Mouse (Mus musculus): ENCODE data around the gene Slc39a1. TPM values are rescaled to one million over a fixed set of nuclear protein-coding genes. Genes with fewer than 3 reads are reported as not detected.
"Not testable (repeated sequence)": the region's sequence is repeated elsewhere in the genome, so short reads cannot be mapped to it uniquely, and the experiment has no call there.

Gene Slc39a1
- polyA plus RNA-seq, 1 experiment from 2014 or later = 122 TPM

DNA sequence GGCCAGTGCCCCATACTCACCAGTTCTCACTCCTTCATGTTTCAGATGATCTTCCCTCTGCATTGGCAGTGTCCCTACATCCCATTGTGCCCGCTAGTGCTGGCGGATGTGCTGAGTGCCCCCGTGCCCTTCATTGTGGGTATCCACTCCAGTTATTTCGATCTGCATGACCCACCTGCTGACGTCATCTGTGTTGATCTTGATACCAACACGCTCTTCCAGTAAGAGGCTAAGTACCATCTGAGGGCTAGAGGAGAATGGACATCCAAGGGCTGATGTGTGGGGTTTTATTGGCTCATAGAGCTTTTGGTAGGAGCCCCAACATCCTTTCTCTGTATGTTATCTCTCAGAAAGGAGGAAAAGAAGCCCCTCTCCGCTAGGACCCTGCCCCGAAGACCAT lies 22.8 kb downstream of the Slc39a1 start:
- Histone ChIP-seq H3K4me1 (peaks cover 12% of the 10 kb centered on the region), H3K9ac (no peak overlapping the region), H3K4me3 (no peak overlapping the region), H3K27me3 (no peaks in the 10 kb centered on the region), H3K27ac (no peak overlapping the region), H3K9me3 (no peaks in the 10 kb centered on the region), H3K4me2 (no peak overlapping the region), H3K36me3 (peaks cover 59% of the 10 kb centered on the region)
- WGBS = 95% methylated on average over 8 of the region's 8 CpGs
- no peak for ATAC-seq (ENCODE audit: insufficient number of reproducible peaks, low FRiP score, low TSS enrichment, low read depth)

DNA sequence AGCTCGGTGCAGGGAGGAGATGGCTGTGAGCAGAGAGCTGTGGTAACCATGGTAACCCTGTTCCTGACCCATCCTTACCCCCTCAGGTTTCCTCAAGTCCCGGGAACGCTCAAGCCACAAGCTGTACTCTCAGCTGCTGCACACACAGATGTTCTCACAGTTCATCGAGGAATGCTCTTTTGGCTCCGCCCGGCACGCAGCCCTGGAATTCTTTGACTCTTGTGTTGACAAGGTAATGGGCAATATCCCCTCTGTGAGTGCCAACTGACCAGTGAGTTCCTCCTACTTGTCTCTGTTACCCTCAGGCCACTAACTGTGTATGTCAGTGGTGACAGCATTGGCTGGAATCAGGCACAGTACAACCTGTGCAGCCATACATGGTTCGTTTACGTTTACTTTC lies 24.2 kb downstream of the Slc39a1 start:
- WGBS = 59% methylated on average over 9 of the region's 9 CpGs
- Histone ChIP-seq H3K9ac (no peak overlapping the region), H3K4me1 (no peaks in the 10 kb centered on the region), H3K27me3 (no peaks in the 10 kb centered on the region), H3K36me3 (peaks cover 70% of the 10 kb centered on the region), H3K4me3 (no peak overlapping the region), H3K9me3 (no peaks in the 10 kb centered on the region), H3K4me2 (no peak overlapping the region), H3K27ac (no peak overlapping the region)
- ATAC-seq (ENCODE audit: insufficient number of reproducible peaks, low FRiP score, low TSS enrichment, low read depth) = no peak

DNA sequence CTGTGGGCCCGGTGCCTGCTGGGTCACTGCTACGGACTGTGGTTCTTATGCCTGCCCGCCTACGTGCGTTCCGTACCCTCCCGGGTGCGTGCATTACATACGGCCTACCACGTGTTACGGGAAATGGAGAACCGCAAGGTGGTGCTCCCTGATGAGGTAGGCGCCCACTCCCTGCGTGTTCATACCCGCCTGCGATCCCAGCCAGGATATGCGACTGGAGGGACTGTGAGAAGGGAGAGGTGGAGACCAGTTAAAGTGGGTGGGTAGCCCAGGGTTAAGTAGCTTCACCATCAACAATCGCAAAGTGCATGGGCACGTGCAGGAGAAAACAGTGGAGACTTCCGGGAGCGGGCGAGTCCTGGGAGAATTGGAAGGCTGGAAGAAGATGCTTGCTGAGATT lies 25.9 kb downstream of the Slc39a1 start:
- H3K4me2 ChIP-seq = no peak overlapping the region
- no peak overlapping the region for H3K4me3 ChIP-seq
- H3K36me3 ChIP-seq = peaks cover 74% of the 10 kb centered on the region
- H3K9me3 ChIP-seq = no peaks in the 10 kb centered on the region
- no peak overlapping the region for H3K27ac ChIP-seq
- no peaks in the 10 kb centered on the region for H3K4me1 ChIP-seq
- ATAC-seq (ENCODE audit: insufficient number of reproducible peaks, low FRiP score, low TSS enrichment, low read depth) = no peak
- no peaks in the 10 kb centered on the region for H3K27me3 ChIP-seq
- H3K9ac ChIP-seq = no peak overlapping the region
- 93% methylated on average over 22 of the region's 22 CpGs for WGBS

DNA sequence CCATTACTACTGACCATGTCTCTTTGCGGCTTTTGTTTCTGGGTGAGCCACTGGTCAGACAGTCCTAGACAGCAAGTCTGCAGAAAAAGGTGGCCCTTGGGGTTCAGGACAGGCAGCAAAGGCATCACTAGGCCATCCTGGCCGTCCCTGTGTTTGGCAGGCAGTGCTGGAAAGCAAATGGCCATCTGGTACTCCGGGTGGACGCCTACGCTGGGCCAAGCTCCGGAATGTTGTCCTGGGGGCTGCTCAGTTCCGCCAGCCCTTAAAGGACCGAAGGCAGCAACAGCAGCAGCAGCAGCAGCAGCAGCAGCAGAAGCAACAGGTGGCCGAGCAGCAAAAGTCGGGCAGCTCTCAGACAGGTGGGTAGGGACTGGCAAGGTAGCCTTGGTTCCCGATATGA lies 27.3 kb downstream of the Slc39a1 start:
- no peak overlapping the region for H3K27ac ChIP-seq
- 89% methylated on average over 11 of the region's 11 CpGs for WGBS
- no peaks in the 10 kb centered on the region for H3K4me1 ChIP-seq
- H3K27me3 ChIP-seq = no peaks in the 10 kb centered on the region
- no peak overlapping the region for H3K9ac ChIP-seq
- no peak overlapping the region for H3K4me3 ChIP-seq
- peaks cover 84% of the 10 kb centered on the region for H3K36me3 ChIP-seq
- ATAC-seq (ENCODE audit: insufficient number of reproducible peaks, low FRiP score, low TSS enrichment, low read depth) = no peak
- H3K4me2 ChIP-seq = no peak overlapping the region
- no peaks in the 10 kb centered on the region for H3K9me3 ChIP-seq

DNA sequence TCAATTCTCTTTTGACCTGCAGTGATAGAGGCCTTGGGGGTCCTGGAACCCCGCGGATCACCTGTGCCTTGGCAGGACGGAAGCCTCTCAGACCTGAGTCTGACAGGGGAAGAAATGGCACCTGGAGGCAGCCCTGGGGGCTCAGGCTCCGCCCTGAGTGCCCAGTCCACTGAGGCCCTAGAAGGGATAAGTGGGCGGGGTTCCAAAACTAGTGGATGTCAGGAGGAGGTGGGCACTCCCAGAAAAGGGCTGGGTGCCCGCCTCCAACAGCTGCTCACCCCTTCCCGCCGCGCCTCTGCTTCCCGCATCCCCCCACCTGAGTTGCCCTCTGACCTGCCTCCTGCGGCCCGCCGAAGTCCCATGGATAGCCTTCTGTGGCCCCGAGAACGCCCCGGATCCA lies 28.9 kb downstream of the Slc39a1 start:
- Histone ChIP-seq H3K4me2 (no peak overlapping the region), H3K27ac (no peak overlapping the region), H3K9ac (no peak overlapping the region), H3K4me1 (no peaks in the 10 kb centered on the region), H3K27me3 (no peaks in the 10 kb centered on the region), H3K4me3 (no peak overlapping the region), H3K9me3 (no peaks in the 10 kb centered on the region), H3K36me3 (peaks cover 77% of the 10 kb centered on the region)
- ATAC-seq (ENCODE audit: insufficient number of reproducible peaks, low FRiP score, low TSS enrichment, low read depth) = no peak
- WGBS = 51% methylated on average over 16 of the region's 16 CpGs

DNA sequence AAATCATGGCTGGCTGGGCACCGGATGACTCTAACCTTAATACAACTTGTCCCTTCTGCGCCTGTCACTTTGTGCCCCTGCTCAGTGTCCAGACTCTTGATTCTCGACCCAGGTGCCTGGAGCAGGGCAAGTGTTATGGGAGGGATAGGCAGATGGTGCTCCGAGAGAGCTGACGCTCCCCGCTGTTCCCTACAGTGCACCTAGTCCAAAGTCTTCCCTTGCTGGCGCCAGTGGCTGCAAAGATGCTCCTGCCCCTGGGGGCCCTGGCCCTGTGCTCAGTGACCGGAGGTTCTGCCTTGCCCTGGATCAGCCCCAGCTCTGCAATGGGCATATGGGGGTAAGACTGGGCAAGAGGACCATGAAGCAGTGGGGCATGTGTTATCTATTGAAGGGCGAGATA lies 29.8 kb downstream of the Slc39a1 start:
- H3K4me2 ChIP-seq = no peak overlapping the region
- H3K4me1 ChIP-seq = no peaks in the 10 kb centered on the region
- H3K27ac ChIP-seq = no peak overlapping the region
- no peak for ATAC-seq (ENCODE audit: insufficient number of reproducible peaks, low FRiP score, low TSS enrichment, low read depth)
- H3K27me3 ChIP-seq = no peaks in the 10 kb centered on the region
- H3K4me3 ChIP-seq = no peak overlapping the region
- peaks cover 68% of the 10 kb centered on the region for H3K36me3 ChIP-seq
- WGBS = 89% methylated on average over 9 of the region's 9 CpGs
- H3K9me3 ChIP-seq = no peaks in the 10 kb centered on the region
- no peak overlapping the region for H3K9ac ChIP-seq

DNA sequence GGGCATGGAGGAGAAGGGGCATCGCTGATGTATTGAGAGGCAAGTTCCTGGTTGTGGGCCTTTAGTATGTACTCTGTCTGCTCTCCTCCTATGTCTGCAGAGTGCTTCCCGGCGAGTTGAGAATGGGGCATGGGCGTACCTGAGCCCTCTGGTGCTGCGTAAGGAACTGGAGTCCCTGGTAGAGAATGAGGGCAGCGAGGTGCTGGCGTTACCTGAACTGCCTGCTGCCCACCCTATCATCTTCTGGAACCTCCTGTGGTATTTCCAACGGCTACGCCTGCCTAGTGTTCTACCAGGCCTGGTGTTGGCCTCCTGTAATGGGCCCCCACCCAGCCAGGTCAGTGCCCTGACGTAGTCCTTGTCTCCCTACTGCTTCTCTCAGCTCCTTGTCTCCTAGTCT lies 30.2 kb downstream of the Slc39a1 start:
- 92% methylated on average over 10 of the region's 10 CpGs for WGBS
- Histone ChIP-seq H3K4me2 (no peak overlapping the region), H3K4me3 (no peak overlapping the region), H3K9me3 (no peaks in the 10 kb centered on the region), H3K27me3 (no peaks in the 10 kb centered on the region), H3K27ac (no peak overlapping the region), H3K9ac (no peak overlapping the region), H3K4me1 (no peaks in the 10 kb centered on the region), H3K36me3 (peaks cover 64% of the 10 kb centered on the region)
- ATAC-seq (ENCODE audit: insufficient number of reproducible peaks, low FRiP score, low TSS enrichment, low read depth) = no peak

DNA sequence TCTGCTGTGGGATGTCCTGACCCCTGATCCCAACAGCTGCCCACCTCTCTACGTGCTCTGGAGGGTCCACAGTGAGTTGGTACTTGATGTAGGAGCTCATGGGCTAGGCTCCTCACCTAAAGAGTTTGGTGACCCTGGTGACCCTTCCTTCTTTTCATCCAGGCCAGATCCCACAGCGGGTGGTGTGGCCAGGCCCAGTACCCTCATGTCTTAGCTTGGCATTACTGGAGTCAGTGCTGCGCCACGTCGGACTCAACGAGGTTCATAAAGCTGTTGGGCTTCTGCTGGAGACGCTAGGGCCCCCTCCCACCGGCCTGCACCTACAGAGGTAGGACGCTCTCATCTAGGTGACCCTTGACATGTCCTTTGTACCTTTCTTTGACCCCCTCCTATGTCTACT lies 31.2 kb downstream of the Slc39a1 start:
- Histone ChIP-seq H3K36me3 (peaks cover 55% of the 10 kb centered on the region), H3K4me1 (no peaks in the 10 kb centered on the region), H3K27ac (no peak overlapping the region), H3K4me2 (no peak overlapping the region), H3K4me3 (no peak overlapping the region), H3K27me3 (no peaks in the 10 kb centered on the region), H3K9me3 (no peaks in the 10 kb centered on the region), H3K9ac (no peak overlapping the region)
- WGBS = 91% methylated on average over 9 of the region's 9 CpGs
- ATAC-seq (ENCODE audit: insufficient number of reproducible peaks, low FRiP score, low TSS enrichment, low read depth) = no peak

DNA sequence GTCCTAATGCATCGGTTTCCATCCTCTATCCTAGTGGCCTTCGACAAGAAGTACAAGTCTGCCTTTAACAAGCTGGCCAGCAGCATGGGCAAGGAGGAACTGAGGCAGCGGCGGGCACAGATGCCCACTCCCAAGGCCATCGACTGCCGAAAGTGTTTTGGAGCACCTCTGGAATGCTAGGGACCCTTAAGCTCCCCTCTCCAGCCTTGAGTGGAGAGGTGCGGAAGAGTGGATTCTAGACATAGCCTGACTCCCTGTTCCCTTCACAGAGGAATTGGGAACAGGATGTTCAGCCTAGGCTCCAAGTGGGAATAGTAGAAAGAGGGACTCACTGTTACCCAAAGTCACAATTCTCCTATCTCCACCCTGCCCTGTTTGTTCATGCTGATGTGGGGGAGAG lies 31.8 kb downstream of the Slc39a1 start:
- no peak overlapping the region for H3K4me3 ChIP-seq
- H3K36me3 ChIP-seq = peaks cover 53% of the 10 kb centered on the region
- no peaks in the 10 kb centered on the region for H3K27me3 ChIP-seq
- 89% methylated on average over 7 of the region's 7 CpGs for WGBS
- H3K27ac ChIP-seq = no peak overlapping the region
- ATAC-seq (ENCODE audit: insufficient number of reproducible peaks, low FRiP score, low TSS enrichment, low read depth) = no peak
- H3K4me1 ChIP-seq = no peaks in the 10 kb centered on the region
- no peak overlapping the region for H3K4me2 ChIP-seq
- no peaks in the 10 kb centered on the region for H3K9me3 ChIP-seq
- H3K9ac ChIP-seq = no peak overlapping the region

DNA sequence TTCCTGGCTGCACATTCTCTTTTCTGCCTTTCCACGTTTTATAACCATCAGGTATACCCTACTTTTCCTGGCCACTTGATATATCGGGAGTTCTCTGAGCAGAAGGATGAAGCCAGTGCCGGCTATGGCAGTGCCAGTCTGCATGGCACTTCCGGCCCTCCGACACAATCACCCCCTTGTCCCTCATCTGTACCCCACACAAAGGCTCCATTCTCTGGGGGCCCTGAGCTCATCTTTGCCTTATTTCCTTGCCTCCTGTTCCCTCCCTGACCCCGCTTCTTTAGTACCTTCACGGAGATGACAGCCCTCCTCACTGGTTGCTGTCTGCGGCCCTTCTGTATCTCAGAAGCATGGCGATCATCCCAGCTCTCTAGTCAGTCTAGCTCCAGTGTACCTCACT lies 32.7 kb downstream of the Slc39a1 start:
- Histone ChIP-seq H3K36me3 (peaks cover 48% of the 10 kb centered on the region), H3K4me3 (no peak overlapping the region), H3K27ac (no peak overlapping the region), H3K4me2 (no peak overlapping the region), H3K9ac (no peak overlapping the region), H3K4me1 (no peaks in the 10 kb centered on the region), H3K27me3 (no peaks in the 10 kb centered on the region), H3K9me3 (no peaks in the 10 kb centered on the region)
- WGBS = 91% methylated on average over 9 of the region's 9 CpGs
- ATAC-seq (ENCODE audit: insufficient number of reproducible peaks, low FRiP score, low TSS enrichment, low read depth) = no peak

DNA sequence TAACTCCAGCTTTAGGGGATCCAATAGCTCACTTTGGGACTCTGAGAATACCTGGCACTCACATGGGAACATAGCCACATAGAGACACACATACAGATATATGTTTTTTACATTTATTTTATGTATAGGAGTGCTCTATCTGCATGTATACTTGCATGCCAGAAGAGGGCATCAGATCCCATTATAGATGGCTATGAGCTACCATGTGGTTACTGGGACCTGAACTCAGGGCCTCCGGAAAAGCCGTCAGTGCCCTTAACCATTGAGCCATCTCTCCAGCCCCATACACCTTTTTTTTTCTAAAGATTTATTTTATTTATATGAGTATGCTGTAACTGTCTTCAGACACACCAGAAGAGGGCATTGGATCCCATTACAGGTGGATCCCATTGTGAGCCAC lies 36.2 kb downstream of the Slc39a1 start:
- WGBS = 92% methylated on average over 2 of the region's 2 CpGs
- Histone ChIP-seq H3K27ac (no peak overlapping the region), H3K36me3 (peaks cover 18% of the 10 kb centered on the region)

DNA sequence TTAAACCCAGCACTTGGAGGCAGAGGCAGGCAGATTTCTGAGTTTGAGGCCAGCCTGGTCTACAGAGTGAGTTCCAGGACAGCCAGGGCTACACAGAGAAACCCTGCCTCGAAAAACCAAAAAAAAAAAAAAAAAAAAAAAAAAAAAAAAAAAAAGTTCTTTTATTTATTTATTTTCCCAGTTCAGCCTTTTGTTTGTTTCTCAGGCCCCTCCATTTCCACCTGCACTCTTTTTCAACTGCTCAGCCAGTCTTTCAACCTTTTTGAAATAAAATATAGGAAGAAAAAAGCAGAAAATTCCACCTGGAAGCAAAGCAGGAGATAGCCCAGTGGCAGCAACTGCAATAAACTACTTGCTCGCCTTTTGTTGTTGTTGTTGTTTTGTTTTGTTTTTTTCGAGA lies 41.4 kb downstream of the Slc39a1 start:
- not testable (repeated sequence) for H3K4me1 ChIP-seq; H3K9me3 ChIP-seq; H3K9ac ChIP-seq; H3K27me3 ChIP-seq; H3K4me2 ChIP-seq; H3K4me3 ChIP-seq; H3K27ac ChIP-seq; H3K36me3 ChIP-seq; ATAC-seq (ENCODE audit: insufficient number of reproducible peaks, low FRiP score, low TSS enrichment, low read depth)
- 62% methylated on average over 3 of the region's 3 CpGs for WGBS

More for the DNA sequence above, 36.2 kb downstream of the Slc39a1 start:
- no peak for ATAC-seq (ENCODE audit: insufficient number of reproducible peaks, low FRiP score, low TSS enrichment, low read depth)
- H3K27me3 ChIP-seq = no peaks in the 10 kb centered on the region
- no peak overlapping the region for H3K4me3 ChIP-seq
- no peaks in the 10 kb centered on the region for H3K4me1 ChIP-seq
- H3K4me2 ChIP-seq = no peak overlapping the region
- H3K9ac ChIP-seq = no peak overlapping the region
- no peaks in the 10 kb centered on the region for H3K9me3 ChIP-seq

DNA sequence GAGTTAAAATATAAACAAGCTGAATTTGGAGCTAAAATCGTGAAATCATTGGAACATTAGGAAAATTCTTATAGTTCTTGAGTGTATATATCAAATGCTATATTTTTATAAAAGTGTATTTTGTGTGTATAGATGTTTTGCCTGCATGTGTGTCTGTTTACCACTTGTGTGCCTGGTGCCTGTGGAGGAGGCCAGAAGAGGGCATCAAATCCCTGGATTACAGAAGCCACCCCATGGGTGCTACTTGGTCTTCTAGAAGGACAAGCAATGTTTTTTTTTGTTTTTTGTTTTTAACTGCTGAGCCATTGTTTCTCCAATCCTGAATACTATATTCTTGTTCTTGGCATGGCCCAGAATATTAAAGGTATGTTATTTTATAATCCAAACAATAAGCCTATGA lies 42.6 kb downstream of the Slc39a1 start:
- no peak for ATAC-seq (ENCODE audit: insufficient number of reproducible peaks, low FRiP score, low TSS enrichment, low read depth)
- no peaks in the 10 kb centered on the region; the same call in 1 of the 2 replicates for H3K36me3 ChIP-seq
- H3K4me2 ChIP-seq = no peak overlapping the region
- H3K27me3 ChIP-seq = no peaks in the 10 kb centered on the region
- no peak overlapping the region for H3K4me3 ChIP-seq
- H3K27ac ChIP-seq = no peak overlapping the region
- 94% methylated on average over 1 of the region's 1 CpGs for WGBS
- no peak overlapping the region for H3K9ac ChIP-seq
- peaks cover 16% of the 10 kb centered on the region; the same call in 1 of the 2 replicates for H3K4me1 ChIP-seq
- H3K9me3 ChIP-seq = no peaks in the 10 kb centered on the region
